Mouse (Mus musculus): ENCODE data around the gene Cald1. TPM values are rescaled to one million over a fixed set of nuclear protein-coding genes. Genes with fewer than 3 reads are reported as not detected.
A peak's percentile ranks its signal among the peaks of the same experiment; 100 is the strongest.

The Cald1 gene
- polyA plus RNA-seq, 1 experiment = 403 TPM

DNA sequence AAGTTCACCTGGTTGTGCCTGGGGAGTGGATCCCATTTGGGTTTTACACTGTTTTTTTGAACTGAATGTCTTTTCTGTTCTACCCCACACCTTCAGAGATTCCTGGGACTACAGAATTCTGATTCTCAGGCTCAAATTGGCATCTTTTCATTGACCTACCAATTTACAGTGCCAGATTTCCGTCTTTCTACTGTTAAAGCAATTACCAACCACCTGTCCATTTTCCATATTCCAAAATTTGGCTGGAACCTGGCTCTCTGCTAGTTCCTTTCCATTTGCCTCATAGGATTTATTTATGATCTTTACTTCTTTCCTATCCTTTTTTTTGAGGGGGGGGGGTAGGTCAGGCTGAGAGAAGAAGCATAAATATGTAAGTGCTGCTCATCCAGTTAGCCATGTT, 4.9 kb upstream of the Cald1 start:
- Histone ChIP-seq H3K9ac (ENCODE audit: low read depth, poor library complexity, severe bottlenecking) (no peak overlapping the region), H3K9me3 (replicated peaks; ENCODE audit: control insufficient read depth, insufficient read depth, low read length, poor library complexity, severe bottlenecking) (no peaks in the 10 kb centered on the region), H3K4me1 (ENCODE audit: control insufficient read depth, insufficient read depth, low read length) (no peaks in the 10 kb centered on the region), H3K4me3 (ENCODE audit: low read depth, low read length) (no peak overlapping the region), H3K27me3 (ENCODE audit: control insufficient read depth, insufficient read depth, low read length, poor library complexity, severe bottlenecking) (no peaks in the 10 kb centered on the region), H3K27ac (ENCODE audit: insufficient read depth, low read length) (no peak overlapping the region), H3K36me3 (ENCODE audit: control insufficient read depth, insufficient read depth, low read length, poor library complexity, severe bottlenecking) (no peaks in the 10 kb centered on the region)
- no peak for TF ChIP-seq CTCF (IDR thresholded peaks at IDR 0.05; ENCODE audit: low read depth, low read length)
- no peak for TF ChIP-seq EP300 (IDR thresholded peaks at IDR 0.05; ENCODE audit: insufficient read depth, low read depth, low read length)
- no peak for TF ChIP-seq POLR2A (IDR thresholded peaks at IDR 0.05; ENCODE audit: insufficient read depth, low read length)

DNA sequence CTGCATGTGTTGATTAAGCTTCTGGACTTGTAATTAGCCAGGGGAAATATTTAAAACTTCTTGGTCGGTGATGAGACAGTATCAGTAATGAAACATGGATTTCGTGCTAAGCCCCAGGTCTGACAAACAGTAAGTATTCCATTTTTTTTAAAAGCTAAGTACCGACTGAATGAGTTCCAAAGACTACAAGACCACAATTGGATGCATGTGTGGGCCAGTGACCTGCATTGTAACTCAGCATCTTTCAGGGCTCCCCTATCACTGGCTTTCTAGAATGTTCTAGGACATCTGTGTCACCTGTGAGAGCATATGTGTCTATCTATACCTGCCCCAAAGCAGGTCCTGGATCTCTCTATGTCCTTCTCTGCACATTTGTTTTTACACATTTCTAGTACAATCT, 984 bp upstream of the Cald1 start:
- no peak for TF ChIP-seq EP300 (IDR thresholded peaks at IDR 0.05; ENCODE audit: insufficient read depth, low read depth, low read length)
- Histone ChIP-seq H3K9me3 (replicated peaks; ENCODE audit: control insufficient read depth, insufficient read depth, low read length, poor library complexity, severe bottlenecking) (no peaks in the 10 kb centered on the region), H3K27ac (ENCODE audit: insufficient read depth, low read length) (no peak overlapping the region), H3K4me3 (ENCODE audit: low read depth, low read length) (no peak overlapping the region), H3K27me3 (ENCODE audit: control insufficient read depth, insufficient read depth, low read length, poor library complexity, severe bottlenecking) (no peaks in the 10 kb centered on the region; the same call in 1 of the 2 replicates), H3K9ac (ENCODE audit: low read depth, poor library complexity, severe bottlenecking) (no peak overlapping the region), H3K4me1 (ENCODE audit: control insufficient read depth, insufficient read depth, low read length) (peaks cover 4% of the 10 kb centered on the region), H3K36me3 (ENCODE audit: control insufficient read depth, insufficient read depth, low read length, poor library complexity, severe bottlenecking) (no peaks in the 10 kb centered on the region)

DNA sequence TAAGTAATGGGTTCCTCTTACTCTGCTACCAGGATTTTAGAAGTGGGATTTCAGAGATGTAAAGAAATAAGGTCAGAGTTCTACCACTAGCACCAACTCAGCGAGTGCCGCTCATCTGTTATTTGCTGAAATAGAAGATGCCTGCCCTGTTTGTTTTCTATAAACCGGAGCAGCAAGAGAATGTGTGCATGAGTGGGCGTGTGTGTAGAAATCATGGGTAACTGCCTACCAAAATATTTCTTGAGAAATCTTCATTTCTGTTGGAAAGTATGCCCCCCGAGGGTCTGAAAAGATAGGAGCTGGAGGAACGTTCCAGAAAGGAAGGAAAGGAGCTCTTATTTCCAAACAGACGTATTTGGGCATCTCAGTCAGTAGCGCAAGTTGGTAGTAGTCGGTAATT, 871 bp downstream of the Cald1 start:
- Histone ChIP-seq H3K27ac (ENCODE audit: insufficient read depth, low read length) (peak overlapping the region; percentile 32; the same call in 1 of the 2 replicates), H3K9ac (ENCODE audit: low read depth, poor library complexity, severe bottlenecking) (no peak overlapping the region), H3K4me3 (ENCODE audit: low read depth, low read length) (no peak overlapping the region), H3K27me3 (ENCODE audit: control insufficient read depth, insufficient read depth, low read length, poor library complexity, severe bottlenecking) (no peaks in the 10 kb centered on the region; the same call in 1 of the 2 replicates), H3K9me3 (replicated peaks; ENCODE audit: control insufficient read depth, insufficient read depth, low read length, poor library complexity, severe bottlenecking) (no peaks in the 10 kb centered on the region), H3K4me1 (ENCODE audit: control insufficient read depth, insufficient read depth, low read length) (peaks cover 4% of the 10 kb centered on the region), H3K36me3 (ENCODE audit: control insufficient read depth, insufficient read depth, low read length, poor library complexity, severe bottlenecking) (no peaks in the 10 kb centered on the region)
- TF ChIP-seq CTCF (IDR thresholded peaks at IDR 0.05; ENCODE audit: low read depth, low read length) = no peak
- TF ChIP-seq POLR2A (IDR thresholded peaks at IDR 0.05; ENCODE audit: insufficient read depth, low read length) = no peak
- TF ChIP-seq EP300 (IDR thresholded peaks at IDR 0.05; ENCODE audit: insufficient read depth, low read depth, low read length) = no peak

DNA sequence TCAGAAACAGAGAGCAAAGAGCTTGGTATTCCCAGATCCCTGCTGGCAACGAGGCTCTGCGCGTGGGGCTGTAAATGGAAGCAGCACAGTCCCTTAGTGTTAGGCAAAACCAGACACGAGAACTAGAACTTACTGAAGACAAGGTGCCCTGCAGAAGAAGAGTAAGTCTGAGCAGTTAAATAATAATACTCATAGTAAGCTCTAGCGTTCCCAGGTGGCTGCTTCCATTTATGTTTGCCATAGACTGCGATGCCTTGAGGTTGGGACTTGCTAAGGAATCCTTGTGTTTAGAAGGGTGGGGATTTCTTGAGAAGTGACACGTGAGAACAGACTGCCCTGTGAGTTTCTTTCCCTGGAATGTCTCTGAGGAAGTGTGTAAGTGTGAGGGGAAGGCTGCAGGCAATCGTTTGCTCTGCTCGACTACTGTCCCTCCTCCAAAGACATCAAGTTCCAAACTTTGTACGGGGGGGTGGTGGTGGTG, 1.4 kb downstream of the Cald1 start:
- H3K4me3 ChIP-seq (ENCODE audit: low read depth, low read length) = no peak overlapping the region
- H3K27me3 ChIP-seq (ENCODE audit: control insufficient read depth, insufficient read depth, low read length, poor library complexity, severe bottlenecking) = no peaks in the 10 kb centered on the region; the same call in 1 of the 2 replicates
- no peaks in the 10 kb centered on the region for H3K9me3 ChIP-seq (replicated peaks; ENCODE audit: control insufficient read depth, insufficient read depth, low read length, poor library complexity, severe bottlenecking)
- H3K9ac ChIP-seq (ENCODE audit: low read depth, poor library complexity, severe bottlenecking) = no peak overlapping the region
- TF ChIP-seq POLR2A (IDR thresholded peaks at IDR 0.05; ENCODE audit: insufficient read depth, low read length) (no peak), CTCF (IDR thresholded peaks at IDR 0.05; ENCODE audit: low read depth, low read length) (no peak), EP300 (IDR thresholded peaks at IDR 0.05; ENCODE audit: insufficient read depth, low read depth, low read length) (no peak)
- H3K4me1 ChIP-seq (ENCODE audit: control insufficient read depth, insufficient read depth, low read length) = peaks cover 4% of the 10 kb centered on the region
- H3K27ac ChIP-seq (ENCODE audit: insufficient read depth, low read length) = 0 out of 2 replicates have a peak overlapping the region, but pooled peaks have one; percentile 32
- H3K36me3 ChIP-seq (ENCODE audit: control insufficient read depth, insufficient read depth, low read length, poor library complexity, severe bottlenecking) = no peaks in the 10 kb centered on the region

DNA sequence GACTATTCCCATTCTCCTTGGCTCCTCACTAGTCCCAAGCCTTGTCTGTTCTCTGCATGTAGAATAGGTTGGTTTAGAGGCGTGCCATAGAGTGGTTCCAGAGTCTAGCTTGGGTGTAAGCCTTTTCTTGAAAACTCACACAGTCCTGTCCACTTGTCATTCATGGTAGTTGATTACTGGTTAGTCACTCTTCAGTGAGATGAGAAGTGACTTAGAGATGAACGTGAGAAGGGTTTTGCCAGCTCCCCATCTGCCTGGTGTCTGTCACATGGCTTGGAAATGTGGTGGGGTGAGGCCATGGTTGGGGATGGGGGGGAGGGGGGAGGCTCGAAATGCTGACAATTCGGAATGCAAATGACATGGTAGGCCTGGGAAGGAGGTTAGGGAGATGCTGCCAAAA, 2.5 kb downstream of the Cald1 start:
- Histone ChIP-seq H3K9ac (ENCODE audit: low read depth, poor library complexity, severe bottlenecking) (no peak overlapping the region), H3K4me1 (ENCODE audit: control insufficient read depth, insufficient read depth, low read length) (peaks cover 4% of the 10 kb centered on the region), H3K9me3 (replicated peaks; ENCODE audit: control insufficient read depth, insufficient read depth, low read length, poor library complexity, severe bottlenecking) (no peaks in the 10 kb centered on the region), H3K27me3 (ENCODE audit: control insufficient read depth, insufficient read depth, low read length, poor library complexity, severe bottlenecking) (no peaks in the 10 kb centered on the region; the same call in 1 of the 2 replicates), H3K4me3 (ENCODE audit: low read depth, low read length) (no peak overlapping the region), H3K36me3 (ENCODE audit: control insufficient read depth, insufficient read depth, low read length, poor library complexity, severe bottlenecking) (no peaks in the 10 kb centered on the region), H3K27ac (ENCODE audit: insufficient read depth, low read length) (no peak overlapping the region)
- TF ChIP-seq EP300 (IDR thresholded peaks at IDR 0.05; ENCODE audit: insufficient read depth, low read depth, low read length) (no peak), POLR2A (IDR thresholded peaks at IDR 0.05; ENCODE audit: insufficient read depth, low read length) (no peak), CTCF (IDR thresholded peaks at IDR 0.05; ENCODE audit: low read depth, low read length) (no peak)

DNA sequence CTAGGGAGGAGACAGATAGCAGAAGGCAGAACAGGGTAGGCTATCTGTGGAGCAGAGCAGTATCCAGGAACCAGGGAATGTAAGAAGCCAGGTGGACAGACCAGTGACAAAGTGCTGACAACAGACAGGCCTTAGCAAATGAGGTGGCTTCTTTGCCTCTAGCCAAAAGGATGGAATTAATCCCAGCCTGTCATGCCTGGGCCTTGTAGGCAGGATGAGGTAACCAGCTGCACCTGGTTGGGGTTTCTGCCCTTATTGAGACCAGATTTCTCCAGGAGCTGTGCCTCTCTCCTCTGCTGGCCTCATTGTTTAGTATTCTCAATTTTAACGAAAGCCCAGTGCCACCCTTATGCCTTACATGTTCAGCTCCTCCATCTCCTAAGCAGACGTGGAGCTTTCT, 3.8 kb downstream of the Cald1 start:
- no peaks in the 10 kb centered on the region for H3K36me3 ChIP-seq (ENCODE audit: control insufficient read depth, insufficient read depth, low read length, poor library complexity, severe bottlenecking)
- no peak overlapping the region for H3K27ac ChIP-seq (ENCODE audit: insufficient read depth, low read length)
- peaks cover 4% of the 10 kb centered on the region for H3K4me1 ChIP-seq (ENCODE audit: control insufficient read depth, insufficient read depth, low read length)
- no peaks in the 10 kb centered on the region for H3K9me3 ChIP-seq (replicated peaks; ENCODE audit: control insufficient read depth, insufficient read depth, low read length, poor library complexity, severe bottlenecking)
- H3K9ac ChIP-seq (ENCODE audit: low read depth, poor library complexity, severe bottlenecking) = no peak overlapping the region
- no peaks in the 10 kb centered on the region; the same call in 1 of the 2 replicates for H3K27me3 ChIP-seq (ENCODE audit: control insufficient read depth, insufficient read depth, low read length, poor library complexity, severe bottlenecking)
- TF ChIP-seq EP300 (IDR thresholded peaks at IDR 0.05; ENCODE audit: insufficient read depth, low read depth, low read length) (no peak), POLR2A (IDR thresholded peaks at IDR 0.05; ENCODE audit: insufficient read depth, low read length) (no peak), CTCF (IDR thresholded peaks at IDR 0.05; ENCODE audit: low read depth, low read length) (no peak)
- no peak overlapping the region for H3K4me3 ChIP-seq (ENCODE audit: low read depth, low read length)

Data from ES-Bruce4 (cell line).